Mouse (Mus musculus) heart, adult 2 months (tissue): ENCODE data around the gene Atxn7l1.

ENCODE experiments used
- CTCF ChIP-seq: fragments of 200-600 bp; IDR thresholded peaks from 2 replicates; pipeline ENCODE4 v1.8.1; 2022; ENCODE audit warnings: antibody characterized with exemption, mild to moderate bottlenecking, moderate library complexity
- EP300 ChIP-seq: fragments of 200-500 bp; IDR thresholded peaks from 2 replicates; pipeline ENCODE4 v1.6.1; 2011; ENCODE audit warnings: low read depth, low read length, control low read depth; ENCODE audit not compliant: insufficient read depth
- POLR2A ChIP-seq: fragments of 200-500 bp; IDR thresholded peaks from 2 replicates; pipeline ENCODE4 v1.6.1; 2011; ENCODE audit warnings: mild to moderate bottlenecking, low read depth, low read length, control low read depth; ENCODE audit not compliant: insufficient read depth

DNA sequence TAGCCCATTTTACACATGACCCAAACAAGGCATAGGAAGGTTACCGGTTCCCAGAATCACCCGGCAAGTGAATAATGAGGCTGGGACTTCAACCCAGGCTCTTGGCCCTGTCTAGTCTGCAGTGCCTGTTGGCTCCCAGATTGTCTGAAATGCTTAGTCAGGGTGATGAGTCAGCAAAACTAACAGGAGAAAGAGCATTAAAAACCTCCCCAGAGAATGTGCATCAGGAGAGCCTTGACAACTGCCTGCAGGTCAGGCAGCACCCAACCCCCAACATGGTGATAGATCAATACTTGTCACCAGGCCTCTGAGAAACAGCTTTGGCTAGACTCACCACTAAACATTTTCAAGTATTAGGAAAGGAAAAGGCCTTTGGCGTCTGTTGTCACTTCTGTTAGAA is 222.1 kb downstream of the Atxn7l1 start:
- no peak for TF ChIP-seq CTCF
- no peak for TF ChIP-seq EP300
- no peak for TF ChIP-seq POLR2A
